Mouse (Mus musculus): ENCODE results near the gene Hist1h4j.

DNA sequence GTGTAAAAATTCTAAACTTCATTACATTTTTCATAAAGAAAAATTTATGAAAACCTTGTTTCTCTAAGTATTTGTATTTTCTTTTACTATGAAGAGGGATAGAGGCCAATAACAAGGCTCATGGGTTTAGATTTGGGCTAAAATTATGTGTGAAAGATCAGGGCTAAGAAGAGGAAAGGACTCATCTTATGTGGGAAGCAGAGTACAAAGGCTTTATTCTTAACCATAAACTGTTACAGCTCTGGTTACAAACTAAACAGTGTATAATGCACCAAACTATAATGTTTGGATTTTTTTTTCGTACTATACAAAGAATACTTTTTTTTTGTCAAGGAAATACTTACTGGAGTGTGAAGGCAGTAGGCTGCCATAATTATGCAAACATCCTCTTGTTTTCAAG is 20.8 kb downstream of the Hist1h4j start:
- TF ChIP-seq CTCF (conservative IDR thresholded peaks at IDR 0.05; ENCODE audit: low read length) (no peak), NANOG (IDR thresholded peaks at IDR 0.05; ENCODE audit: borderline replicate concordance, low read length) (no peak)

Data from E14TG2a.4 (cell line).